Comparison of ENCODE assay signal across 8 mouse cellular contexts in the genomic region with DNA sequence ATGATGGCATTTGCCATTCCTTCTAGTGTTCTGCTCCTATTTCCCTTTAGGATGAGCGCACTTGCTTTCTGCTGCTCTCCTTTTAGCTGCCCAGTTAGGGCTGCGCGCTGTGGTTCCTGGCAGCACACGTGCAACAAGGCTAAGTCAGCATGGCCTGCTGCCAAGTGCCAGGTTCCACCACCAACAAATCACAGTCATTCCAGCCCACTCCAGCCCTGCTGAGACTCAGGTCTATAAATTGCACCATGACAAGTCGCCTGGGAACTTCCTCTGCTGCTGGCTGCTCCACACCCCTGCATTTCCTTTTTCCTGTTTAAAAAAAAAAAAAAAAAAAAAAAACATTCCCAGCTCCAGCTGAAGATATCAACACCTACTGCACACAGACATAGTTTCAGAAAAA.
DNase-seq lines count a peak whose midpoint lies in the region; ATAC-seq and TF ChIP-seq lines count a peak whose summit lies in the region.

No protein-coding gene starts in this region.

- no peak overlapping the region for H3K4me2 ChIP-seq in lung, embryonic 15.5 days

- no peak for TF ChIP-seq CTCF in bone marrow macrophage, adult 2 months (IDR thresholded peaks at IDR 0.05; ENCODE audit: low read depth, low read length)

- intact Hi-C loops in heart, postnatal 36 days (cut with DNase I): loop anchor here (1.0 to 5.0 kb wide), 4 partner anchors 76 to 345 kb away; a partner anchor contains a TSS

- H3K36me3 ChIP-seq in lung, embryonic 15.5 days: no peaks in the 10 kb centered on the region

- H3K27me3 ChIP-seq in lung, embryonic 15.5 days: no peaks in the 10 kb centered on the region

- TF ChIP-seq POLR2A in bone marrow macrophage, adult 2 months (IDR thresholded peaks at IDR 0.05; ENCODE audit: borderline replicate concordance, low read depth, low read length): no peak

- H3K9me3 ChIP-seq in lung, embryonic 15.5 days: no peaks in the 10 kb centered on the region

- WGBS in lung, embryonic 15.5 days: 42% methylated on average over 5 of the region's 5 CpGs

- H3K27ac ChIP-seq in bone marrow macrophage, adult 2 months (ENCODE audit: insufficient read depth, low read depth, low read length): peak overlapping the region; percentile 46
- peak overlapping the region; percentile 84 for H3K27ac ChIP-seq in lung, embryonic 15.5 days

- H3K4me1 ChIP-seq in bone marrow macrophage, adult 2 months (ENCODE audit: control insufficient read depth, insufficient read depth, low read length): peaks cover 19% of the 10 kb centered on the region
- H3K4me1 ChIP-seq in lung, embryonic 15.5 days: peaks cover 17% of the 10 kb centered on the region

- ATAC-seq in lung, embryonic 15.5 days (ENCODE audit: borderline replicate concordance, extremely low read depth, low FRiP score, low TSS enrichment): peak; percentile 85

- no peak overlapping the region for H3K4me3 ChIP-seq in bone marrow macrophage, adult 2 months (ENCODE audit: insufficient read depth, low read length)
- no peak overlapping the region for H3K4me3 ChIP-seq in lung, embryonic 15.5 days

- peak; percentile 86 for DNase-seq in MN1 (ENCODE audit: low spot score)
- DNase-seq in frontal cortex, postnatal 10 days (ENCODE audit: low spot score in 2 of 2): peak; percentile 36 to 44
- DNase-seq in heart, postnatal 36 days: peak; percentile 77 to 79
- DNase-seq in layer of hippocampus, adult 9-11 months: peak; percentile 42
- DNase-seq in right cerebral cortex, postnatal 4 days: peak; percentile 24
- no peak for DNase-seq in thymus, postnatal 10 days (ENCODE audit: low spot score in 2 of 2)

- no peak overlapping the region for H3K9ac ChIP-seq in lung, embryonic 15.5 days

Comparison
In these comparisons a context has a peak if more than half of its experiments do, and no peak if none do; other contexts are left out.
1. DNase-seq: peak in MN1 (single experiment), frontal cortex, postnatal 10 days (2 of 2), heart, postnatal 36 days (2 of 2), layer of hippocampus, adult 9-11 months (single experiment) and right cerebral cortex, postnatal 4 days (single experiment); none in thymus, postnatal 10 days (0 of 2).